Mouse (Mus musculus) lung, adult 2 months (tissue): Measurements from ENCODE around the gene Fam189a1.

Source experiments
- CTCF ChIP-seq: fragments of 200-500 bp; IDR thresholded peaks from 2 replicates; pipeline ENCODE4 v1.5.1; 2011; ENCODE audit warnings: mild to moderate bottlenecking, low read length, control low read depth; ENCODE audit not compliant: insufficient read depth
- POLR2A ChIP-seq: fragments of 200-500 bp; IDR thresholded peaks from 2 replicates; pipeline ENCODE4 v1.6.1; 2011; ENCODE audit warnings: low read depth, mild to moderate bottlenecking, control low read depth, low read length, borderline replicate concordance; ENCODE audit errors: extremely low read depth

GRCm38 (mm10) chr7:65082778-65083091 is 73.6 kb downstream of the Fam189a1 start:
- TF ChIP-seq CTCF (no peak), POLR2A (no peak)
